Mouse (Mus musculus) megakaryocyte-erythroid progenitor cell, adult 5-6 weeks (primary cell): ENCODE measurements around the gene Gm17482. TPM values are rescaled to one million over a fixed set of nuclear protein-coding genes. Genes with fewer than 3 reads are reported as not detected.
"Not testable (repeated sequence)": the region's sequence is repeated elsewhere in the genome, so short reads cannot be mapped to it uniquely, and the experiment has no call there.

Source experiments
- ATAC-seq: replicated peaks from 2 replicates; pipeline ENCODE4 v1.8.0; 2016; ENCODE audit warnings: mild to moderate bottlenecking, inconsistent platforms; ENCODE audit not compliant: severe bottlenecking, poor library complexity, low FRiP score, low TSS enrichment
- total RNA-seq, 2 experiments: library from RNA; stranded (forward) in 1 of 2; stranded (reverse) in 1 of 2; fragments of 200-1000, 215-1000 nt in 1 of 2; fragments of >200 nt in 1 of 2; fragmentation: Nextera tagmentation in 1 of 2; gene quantifications; 2 replicates each; pipeline ENCODE4 v1.2.3; 2014 to 2017

Gene Gm17482
- total RNA-seq (2014; fragmentation: Nextera tagmentation) (not detected in 2 replicates), total RNA-seq (2017) (not detected in 2 replicates)

DNA sequence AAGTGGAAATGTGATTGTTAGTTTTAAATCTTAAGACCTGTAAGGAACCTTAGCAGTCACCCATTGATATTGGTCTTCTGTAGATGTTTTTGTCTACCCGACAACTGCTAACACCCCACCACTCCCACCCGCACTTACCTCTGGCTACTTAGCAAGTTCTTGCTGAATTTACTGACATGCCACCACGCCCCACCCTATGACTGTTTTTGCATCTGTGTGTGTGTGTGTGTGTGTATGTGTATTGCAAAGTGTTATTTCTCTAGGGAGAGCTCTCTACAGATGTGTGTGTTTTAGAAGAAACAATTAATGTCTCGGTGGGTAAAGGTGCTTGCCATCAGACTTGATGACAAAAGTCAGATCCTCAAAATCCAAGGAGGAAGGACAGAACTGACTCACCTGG is at the start of gene Gm17482:
TSS of gene Gm17482 (plus strand) at position 301 of the 400 bp plus-strand sequence.
- no peak for ATAC-seq

DNA sequence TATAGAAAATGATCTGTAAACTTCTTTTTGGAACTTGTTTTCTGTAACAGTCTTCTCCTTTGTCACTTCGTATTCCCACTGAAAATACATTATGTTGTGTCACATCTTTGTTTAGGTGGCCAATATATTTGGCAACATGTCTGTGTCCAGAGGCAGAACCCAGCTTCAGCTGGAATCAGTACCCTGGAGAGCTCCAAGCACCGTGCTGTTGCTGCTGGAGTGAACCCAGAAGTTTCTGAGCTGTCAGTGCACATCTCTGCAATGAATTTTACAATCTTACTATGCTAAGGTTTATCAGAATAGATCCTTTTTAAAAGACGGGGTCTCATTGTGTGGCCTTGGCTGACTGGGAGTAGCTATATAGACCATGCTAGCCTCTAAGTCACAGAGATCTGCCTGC is 48.3 kb upstream of the Gm17482 start:
- 0 out of 2 replicates have a peak, but pooled peaks have one; percentile 47 for ATAC-seq

DNA sequence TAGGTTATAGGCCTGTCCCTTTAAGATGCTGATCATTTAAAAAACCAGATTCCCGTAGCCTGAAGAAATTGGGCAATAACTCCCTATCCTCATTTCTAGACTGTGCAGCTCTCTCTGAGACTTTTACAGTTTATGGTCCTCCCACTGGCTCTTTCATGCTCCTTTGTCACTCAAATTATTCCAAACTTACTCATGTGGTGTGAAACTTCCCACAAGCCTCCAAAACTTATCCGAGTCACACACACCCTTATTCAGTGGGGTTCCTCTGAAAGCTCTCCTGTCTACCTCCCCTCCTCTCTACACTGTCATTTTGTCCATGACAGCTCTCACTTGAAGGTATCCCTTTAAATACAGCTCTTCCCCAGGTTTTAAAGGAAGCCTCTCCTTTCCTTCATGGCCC is 46.0 kb upstream of the Gm17482 start:
- no peak for ATAC-seq

DNA sequence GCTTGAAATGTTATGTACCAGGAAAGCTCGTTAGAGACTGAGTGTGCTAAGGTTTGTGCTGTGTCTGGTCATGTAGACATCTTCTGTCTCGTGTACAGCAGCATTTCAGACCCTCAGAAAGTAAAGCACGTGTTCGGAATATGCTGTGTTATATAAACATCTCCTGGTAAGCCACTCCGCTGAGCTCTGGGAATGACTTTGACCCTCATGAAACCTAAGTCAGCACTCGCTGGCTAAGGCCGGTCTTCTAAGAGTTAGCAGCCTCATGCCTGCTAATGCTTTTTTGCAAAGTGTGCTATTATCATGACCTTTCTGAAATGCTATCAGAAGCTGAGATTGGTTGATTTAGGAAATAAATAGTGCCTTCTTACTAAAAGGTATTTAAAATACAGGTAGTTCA is 36.0 kb upstream of the Gm17482 start:
- ATAC-seq, result no peak

DNA sequence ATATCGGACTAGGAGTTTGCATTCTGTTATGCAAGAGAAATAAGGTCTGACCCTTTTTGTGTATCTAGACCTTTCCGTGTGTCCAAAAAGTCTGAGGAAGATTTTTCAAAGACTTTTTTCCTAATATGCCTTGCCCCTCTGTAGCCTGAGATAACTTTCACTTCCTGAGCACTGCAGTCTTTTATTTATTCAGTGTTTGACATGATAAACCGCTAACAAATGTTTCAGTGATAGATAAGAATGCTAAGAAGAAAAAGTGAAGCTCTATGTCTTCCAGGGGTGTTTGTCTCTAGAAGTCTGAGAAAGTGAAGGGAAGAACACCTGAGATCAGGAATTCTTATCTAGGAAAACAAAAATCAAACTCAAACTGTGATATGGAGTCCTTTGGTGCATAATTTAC is 26.4 kb upstream of the Gm17482 start:
- peak; percentile 84 for ATAC-seq

DNA sequence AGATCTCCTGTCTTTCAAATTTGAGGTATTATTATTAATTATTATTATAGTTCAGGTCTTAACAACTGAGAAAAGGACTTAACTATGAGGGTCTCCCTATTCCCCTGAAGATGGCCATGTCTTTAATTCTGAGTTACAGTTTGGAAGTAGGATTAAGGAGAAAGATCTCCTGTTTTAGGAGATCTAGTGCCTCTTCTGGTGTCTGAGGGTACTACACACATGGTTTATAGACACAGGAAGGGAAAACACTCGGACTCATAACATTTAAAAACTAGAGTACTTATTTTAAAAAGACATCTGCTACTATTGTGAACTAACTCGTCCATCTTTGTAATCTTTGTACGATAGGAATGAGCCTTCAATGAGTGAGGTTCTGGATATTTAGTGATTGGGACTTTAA is 24.1 kb upstream of the Gm17482 start:
- ATAC-seq, result no peak

DNA sequence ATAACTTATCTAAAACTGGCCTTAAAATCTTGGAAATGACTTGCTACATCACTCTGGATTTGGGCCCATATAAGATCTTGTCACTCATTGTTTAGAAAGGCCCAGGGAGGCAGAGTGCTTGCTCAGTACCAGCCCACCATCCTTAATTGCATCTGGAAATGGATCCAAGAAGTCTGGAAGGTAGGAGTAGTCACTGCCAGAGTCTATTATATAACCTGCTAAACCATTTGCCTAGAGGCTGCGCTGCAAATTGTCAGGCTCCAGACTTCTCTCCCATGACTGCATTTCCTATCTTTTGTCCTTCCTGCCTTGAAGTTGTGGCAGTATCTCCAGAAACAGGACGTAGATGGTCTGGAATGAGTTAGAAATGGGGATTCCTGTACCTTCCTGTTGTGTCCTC is 17.0 kb upstream of the Gm17482 start:
- ATAC-seq, result no peak

DNA sequence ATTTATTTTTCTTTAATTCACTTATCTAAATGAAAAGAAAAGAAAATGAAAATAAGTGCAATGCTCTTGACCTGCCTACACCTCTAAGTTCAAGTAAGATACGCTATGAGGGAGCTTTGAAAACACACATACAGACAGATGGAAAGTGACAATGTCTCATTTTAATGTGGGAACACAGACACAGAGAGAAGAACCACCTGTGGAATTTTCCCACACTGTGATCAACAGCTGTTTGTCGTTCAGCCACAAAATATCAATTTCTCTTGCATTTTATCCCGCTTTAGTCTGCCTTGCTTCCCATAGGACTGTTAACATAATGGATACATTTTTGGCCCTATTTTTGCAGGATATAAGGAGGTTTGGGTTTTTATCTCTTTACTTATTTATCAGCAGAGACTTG is 16.3 kb upstream of the Gm17482 start:
- no peak for ATAC-seq

DNA sequence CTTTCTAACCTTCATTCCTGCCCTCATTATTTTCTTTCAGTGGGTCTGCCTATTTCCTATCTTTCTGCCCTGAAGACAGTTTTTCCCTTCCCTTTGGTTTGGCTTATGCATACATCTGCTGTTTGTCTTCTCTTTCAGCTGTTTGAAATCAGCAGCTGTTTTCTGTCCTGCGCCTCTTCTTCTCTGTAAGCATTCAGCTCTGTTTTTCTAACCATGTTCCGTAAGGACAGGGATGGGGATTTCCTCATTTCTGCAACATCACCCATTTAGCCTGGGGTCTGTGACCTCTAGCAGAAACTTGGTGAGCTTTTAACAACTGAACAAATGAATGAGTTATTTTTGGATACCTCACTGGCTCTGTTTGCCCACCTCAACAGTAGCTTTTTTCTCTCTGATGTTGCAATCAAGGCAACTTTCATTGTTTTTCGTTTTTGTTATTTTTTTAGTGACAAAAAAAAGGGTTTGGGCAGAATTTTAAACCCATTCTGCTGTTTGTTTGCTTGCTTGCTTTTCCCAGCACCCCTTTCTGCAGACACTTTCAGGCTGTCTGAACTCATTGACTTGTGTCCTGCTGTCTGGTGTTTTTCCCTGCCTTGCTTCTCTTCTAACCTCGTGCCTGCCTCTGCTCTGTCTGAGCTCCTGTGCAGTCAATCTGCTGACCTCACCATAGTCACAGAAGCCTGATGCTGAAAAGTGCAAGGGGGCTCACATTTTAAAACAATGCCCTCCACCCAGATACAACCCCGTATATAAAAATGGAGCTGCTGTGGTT is 14.8 kb upstream of the Gm17482 start:
- ATAC-seq, result no peak

DNA sequence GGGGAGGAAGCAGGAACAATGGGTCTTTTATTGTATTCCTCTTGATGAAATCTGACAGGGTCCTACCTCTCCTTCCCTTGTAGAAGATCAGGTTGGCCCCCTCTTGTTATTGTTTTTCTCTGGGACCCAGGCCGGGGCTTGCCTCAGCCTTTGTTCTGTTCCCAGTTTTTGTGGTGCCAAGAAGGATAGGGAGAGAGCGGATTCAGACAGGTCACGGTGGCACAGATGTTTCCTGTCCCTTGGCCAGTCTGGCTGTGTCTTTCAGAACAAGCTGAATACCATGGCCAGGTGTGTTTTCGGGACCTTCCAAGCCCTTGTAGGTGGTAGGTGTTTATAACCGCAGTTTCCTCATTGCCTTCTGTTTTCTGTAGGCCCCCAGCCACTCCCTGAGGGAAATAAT is 14.0 kb upstream of the Gm17482 start:
- ATAC-seq, result no peak

DNA sequence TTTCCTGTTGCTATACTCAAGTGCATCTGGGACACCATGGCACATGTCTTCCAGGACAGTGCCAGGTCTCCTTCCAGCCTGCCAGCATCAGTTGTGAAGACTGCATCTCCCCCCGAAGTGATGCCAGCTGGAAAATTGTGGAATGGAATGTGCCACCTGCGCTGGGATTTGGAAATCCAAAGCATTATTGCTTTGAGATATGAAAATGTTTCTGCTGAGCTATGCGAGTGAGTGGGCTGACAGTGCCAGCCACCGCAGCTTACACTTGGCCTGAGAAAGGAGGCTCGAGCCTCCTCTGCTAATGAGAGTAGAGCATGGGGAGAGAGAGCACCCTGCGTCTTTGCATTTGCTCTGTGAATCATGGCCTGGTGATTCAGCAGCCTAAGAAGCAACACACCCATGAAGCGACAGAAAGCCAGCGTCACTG is 5.9 kb upstream of the Gm17482 start:
- no peak for ATAC-seq

DNA sequence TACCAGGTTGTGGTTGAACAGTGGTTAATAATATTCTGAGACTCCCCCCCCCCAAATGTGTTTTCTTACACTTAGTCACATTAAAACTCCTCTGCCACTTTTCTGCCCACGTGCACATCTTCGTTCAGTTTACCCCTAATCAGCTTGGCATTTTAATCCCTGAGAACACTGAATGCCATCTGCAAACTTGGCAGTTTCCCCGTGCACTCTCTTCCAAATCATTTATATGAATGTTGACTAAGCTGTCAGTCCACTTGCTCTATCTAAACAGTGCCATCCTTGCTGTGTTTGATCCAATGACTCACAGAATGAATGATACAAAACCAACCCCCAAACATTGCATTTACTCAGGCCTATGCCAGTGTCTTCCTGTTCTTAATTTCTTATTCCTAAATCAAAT is 1.6 kb upstream of the Gm17482 start:
- ATAC-seq, result no peak

DNA sequence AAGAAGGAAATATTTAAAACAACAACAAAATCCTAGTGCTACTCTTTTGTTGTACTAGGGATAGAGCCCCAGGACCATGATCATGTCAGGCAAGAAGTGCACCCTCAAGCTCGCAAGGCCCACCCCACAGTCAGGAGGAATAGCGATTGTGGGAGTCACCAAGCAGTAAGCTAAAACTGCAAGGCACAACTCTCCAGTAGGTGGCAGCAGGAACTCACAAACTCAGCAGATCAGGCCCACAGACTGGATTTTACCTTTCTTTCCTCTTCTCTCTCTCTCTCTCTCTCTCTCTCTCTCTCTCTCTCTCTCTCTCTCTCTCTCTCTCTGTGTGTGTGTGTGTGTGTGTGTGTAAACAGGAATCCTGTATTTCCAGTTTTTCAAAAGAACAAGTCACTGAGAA is 386 bp downstream of the Gm17482 start:
- peak; percentile 89 for ATAC-seq

DNA sequence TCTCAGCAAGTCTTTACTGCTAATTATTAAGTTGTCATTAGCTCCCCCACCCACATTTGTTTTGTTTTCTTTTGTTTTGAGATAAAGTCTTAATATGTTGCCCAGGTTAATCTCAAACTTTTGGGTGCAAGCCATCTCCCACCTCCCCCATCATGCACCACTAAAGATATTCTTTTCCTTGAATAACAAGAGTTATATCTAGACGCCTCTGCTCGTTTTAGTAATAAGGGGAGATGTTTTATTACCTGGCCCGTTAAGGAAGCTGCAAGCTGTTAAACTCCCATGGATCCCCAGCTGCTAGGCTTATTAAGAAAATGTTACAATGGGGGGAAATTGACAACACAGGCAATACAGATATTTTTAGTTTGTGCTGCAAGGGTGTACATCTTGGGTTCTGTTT is 3.4 kb downstream of the Gm17482 start:
- no peak for ATAC-seq

DNA sequence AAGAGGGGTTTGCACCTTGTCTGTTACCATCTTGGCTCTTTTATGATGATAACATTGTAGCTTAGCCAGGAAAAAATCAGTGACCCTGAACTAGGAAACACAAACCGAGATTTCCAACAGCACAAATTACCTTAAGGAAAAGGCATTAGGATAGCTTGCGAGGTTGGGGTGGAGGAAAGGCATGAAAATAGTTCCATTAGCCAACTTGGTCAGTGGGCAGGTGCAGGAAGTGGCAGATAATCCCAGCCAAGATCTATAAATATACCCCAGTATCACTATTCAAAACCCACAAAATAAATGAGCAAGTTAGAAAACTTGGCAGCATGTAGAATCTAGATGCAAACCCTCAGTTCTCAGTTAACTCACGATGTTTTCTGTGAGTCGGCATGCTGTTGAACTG is 4.7 kb downstream of the Gm17482 start:
- ATAC-seq, result no peak

DNA sequence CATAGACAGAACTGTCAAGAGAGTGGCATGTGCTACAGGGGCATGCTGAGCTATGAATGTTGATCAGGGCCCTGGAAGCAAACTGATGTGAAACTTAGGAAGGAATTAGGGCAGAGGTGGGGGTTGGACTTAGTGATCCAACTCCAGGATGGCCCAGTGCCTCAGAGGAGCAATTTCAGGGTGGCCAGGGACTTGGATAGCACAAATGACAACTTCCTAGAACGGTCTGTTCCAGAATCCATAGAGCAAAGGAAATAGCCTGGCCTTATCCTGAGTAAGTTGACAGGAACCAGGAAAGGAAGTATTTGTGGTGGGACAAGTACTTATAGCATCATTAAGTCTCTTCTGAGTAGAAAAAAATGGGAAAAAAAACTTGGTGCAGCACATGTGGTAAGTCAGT is 5.4 kb downstream of the Gm17482 start:
- no peak for ATAC-seq

DNA sequence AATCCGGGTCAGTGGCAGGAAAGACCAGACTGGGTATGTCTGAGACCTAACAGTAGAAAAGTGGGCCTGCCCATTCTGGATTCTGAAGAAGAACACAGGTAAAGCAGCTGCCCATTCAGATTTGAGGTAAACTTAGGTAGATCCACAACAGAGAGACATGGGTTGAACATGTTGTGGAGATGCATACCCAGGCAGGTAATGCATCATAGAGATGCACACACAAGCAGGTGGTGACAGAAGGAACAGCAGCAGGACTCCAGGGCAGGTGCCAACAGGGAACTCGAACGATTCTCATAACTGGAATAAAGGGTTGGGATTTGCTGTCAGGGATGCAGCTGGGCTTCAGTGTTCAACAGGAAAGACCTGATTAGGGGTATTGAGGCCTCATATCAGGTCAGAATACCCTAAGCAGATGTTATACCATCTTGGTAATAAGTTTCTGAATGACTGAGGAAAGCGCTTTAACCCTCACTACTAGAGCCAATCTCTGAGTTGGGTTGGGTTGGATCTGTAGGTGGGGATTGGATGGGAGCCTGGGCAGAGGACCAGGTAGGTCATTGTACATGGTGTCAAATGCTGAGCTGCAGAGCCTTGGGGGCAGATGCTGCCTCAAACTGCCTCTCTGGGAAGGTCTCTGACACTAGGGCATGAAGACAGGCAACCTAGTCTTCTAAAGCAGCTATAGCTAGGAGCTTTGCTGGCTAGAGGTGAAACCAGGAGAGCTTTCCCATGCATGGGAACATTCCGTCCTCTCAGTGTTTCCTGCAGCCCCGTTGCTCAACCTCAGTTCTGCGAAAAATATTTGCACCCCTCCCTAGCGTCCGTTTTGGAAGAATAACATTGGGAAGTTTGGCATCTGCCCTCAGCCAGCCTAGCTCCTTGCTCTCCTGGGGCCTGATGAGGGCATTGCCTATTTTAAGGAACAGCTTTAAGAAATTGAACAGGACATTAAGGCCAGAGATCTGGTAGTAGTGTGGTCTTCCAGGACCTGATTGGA is 11.2 kb downstream of the Gm17482 start:
- no peak for ATAC-seq

DNA sequence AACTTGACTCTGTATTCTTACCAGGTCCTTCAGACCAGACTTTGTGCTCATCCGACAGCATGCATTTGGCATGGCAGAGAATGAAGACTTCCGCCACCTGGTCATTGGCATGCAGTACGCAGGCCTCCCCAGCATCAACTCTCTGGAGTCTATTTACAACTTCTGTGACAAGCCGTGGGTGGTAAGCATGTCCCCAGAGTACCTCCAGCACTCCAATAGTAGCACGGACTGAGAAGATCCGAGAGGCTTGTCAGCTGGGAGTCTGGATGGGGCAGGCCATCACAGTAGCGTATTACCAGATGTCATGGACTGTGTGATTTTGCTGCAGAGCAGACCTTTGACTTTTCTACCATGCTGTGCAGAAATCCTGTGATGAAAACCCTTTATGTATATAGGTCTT is 12.2 kb downstream of the Gm17482 start:
- ATAC-seq, result no peak

DNA sequence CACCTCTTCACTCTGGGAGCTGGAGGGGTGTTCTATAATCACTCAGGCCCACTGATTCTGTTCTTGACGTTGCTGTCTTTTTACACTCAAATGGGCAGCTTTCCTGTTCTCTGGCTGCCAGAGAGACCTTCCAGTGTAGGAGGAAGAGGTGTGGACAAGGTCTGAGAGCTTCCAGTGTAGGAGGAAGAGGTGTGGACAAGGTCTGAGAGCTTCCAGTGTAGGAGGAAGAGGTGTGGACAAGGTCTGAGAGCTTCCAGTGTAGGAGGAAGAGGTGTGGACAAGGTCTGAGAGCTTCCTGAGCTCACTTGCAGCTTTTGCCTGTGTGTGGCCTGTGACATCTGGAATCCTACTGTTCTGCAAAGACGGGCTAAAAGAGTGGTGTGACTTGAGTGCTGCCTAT is 13.3 kb downstream of the Gm17482 start:
- ATAC-seq, result not testable (repeated sequence)

DNA sequence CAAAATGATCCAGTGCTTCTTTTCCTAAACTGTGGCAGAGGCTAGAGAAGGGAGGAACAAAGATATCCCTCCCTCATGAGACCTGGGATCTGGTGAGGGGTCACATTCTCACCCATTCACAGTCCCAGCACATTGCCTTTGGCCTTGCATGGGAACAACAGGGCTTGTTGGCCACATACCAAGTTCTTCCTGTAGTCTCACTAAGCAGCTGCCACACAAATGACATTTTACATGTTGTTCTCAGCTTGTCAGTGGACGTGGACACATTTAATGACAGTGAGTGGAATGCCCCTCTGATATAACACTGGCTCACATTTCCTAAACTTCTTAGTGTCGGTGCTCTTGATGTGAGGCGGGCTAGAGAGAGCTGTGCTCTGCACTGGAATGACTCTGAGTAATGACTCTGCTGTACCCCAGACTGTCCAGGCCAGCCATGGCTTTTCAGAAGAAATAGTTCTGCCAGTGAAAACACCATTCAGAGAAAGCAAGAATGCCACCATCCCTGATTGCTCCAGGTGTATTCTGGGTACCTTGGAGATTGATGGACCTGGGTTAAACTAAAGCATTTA is 14.1 kb downstream of the Gm17482 start:
- no peak for ATAC-seq
